1 mouse cellular context compared by ENCODE assay signal in the genomic region with DNA sequence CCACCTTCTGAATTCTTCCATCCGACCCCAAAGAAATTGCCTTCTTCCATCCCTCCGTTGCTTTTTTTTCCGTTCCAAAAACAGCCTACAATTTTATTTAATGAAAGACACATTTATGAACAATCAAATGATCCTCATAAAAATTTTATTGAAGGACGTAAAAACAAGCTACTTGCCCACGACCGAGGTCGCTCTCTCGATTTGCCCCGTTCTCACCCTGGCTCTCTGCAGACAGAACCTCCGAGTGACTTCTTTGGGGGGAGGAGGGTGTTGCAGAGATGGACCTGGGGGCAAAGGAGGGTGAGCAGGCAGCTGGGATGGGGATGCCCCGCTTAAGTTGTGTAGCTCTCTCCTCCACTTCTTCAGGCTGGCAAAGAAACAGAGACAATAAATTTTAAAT.
TF ChIP-seq lines count a peak whose summit lies in the region.

No protein-coding gene starts in this region.

TF ChIP-seq in MEL, 35 proteins besides CTCF, POLR2A, EP300 and RAD21:
- no peak for TF ChIP-seq MAX (IDR thresholded peaks at IDR 0.05; ENCODE audit: low read length)
- no peak for TF ChIP-seq CHD1 (IDR thresholded peaks at IDR 0.05; ENCODE audit: low read depth, low read length)
- no peak for TF ChIP-seq TBP (IDR thresholded peaks at IDR 0.05; ENCODE audit: low read depth, low read length)
